Mouse (Mus musculus): ENCODE results near the gene Skp1a. TPM values are rescaled to one million over a fixed set of nuclear protein-coding genes. Genes with fewer than 3 reads are reported as not detected.

Gene Skp1a
- total and polyA plus RNA-seq, 3 experiments: 169 to 1,533 (median 445) TPM

DNA sequence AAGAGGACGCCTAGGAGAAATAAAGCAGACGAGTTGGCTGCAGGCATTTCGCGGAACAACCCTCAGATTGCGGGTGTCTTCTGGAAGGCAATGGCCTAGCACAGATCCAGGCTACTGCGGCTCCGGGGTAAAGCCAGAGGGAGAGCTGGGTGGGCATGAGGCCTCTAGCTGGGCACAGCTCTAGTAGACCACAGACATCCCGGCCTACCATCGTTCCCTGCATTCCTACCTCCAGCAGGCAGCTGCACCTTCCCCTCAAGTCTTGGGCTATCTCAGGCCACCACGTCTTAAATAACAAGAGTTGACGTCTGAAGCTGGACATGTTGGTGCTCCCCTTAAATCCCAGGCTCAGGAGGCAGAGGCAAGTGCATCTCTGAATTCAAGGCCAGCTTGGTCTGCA lies 30.5 kb downstream of the Skp1a start:
- no peak for DNase-seq (ENCODE audit: low read depth, low spot score)
- H3K27me3 ChIP-seq (ENCODE audit: control insufficient read depth in 1 of 2, insufficient read depth in 2 of 2, low read length in 2 of 2): no peaks in the 10 kb centered on the region
- H3K27ac ChIP-seq (ENCODE audit: control insufficient read depth, low read depth, low read length): no peak overlapping the region
- H3K4me1 ChIP-seq (ENCODE audit: control insufficient read depth in 1 of 2, insufficient read depth in 2 of 2, low read length in 2 of 2): peaks cover 3 to 11% of the 10 kb centered on the region in 2 experiments
- H3K79me2 ChIP-seq (ENCODE audit: control insufficient read depth, insufficient read depth, low read length, poor library complexity): no peaks in the 10 kb centered on the region
- no peak overlapping the region for H3K9ac ChIP-seq (ENCODE audit: control insufficient read depth, low read depth, low read length, poor library complexity, severe bottlenecking)
- TF ChIP-seq RAD21 (IDR thresholded peaks at IDR 0.05; ENCODE audit: low read depth, low read length): no peak
- no peak for TF ChIP-seq USF1 (IDR thresholded peaks at IDR 0.05; ENCODE audit: low read depth, low read length)
- no peak overlapping the region for H3K4me3 ChIP-seq (ENCODE audit: control insufficient read depth in 1 of 2, insufficient read depth in 1 of 2, low read depth in 2 of 2, low read length in 2 of 2)
- no peaks in the 10 kb centered on the region; a peak in 1 of 4 replicates for H3K36me3 ChIP-seq (ENCODE audit: control insufficient read depth in 1 of 2, insufficient read depth in 2 of 2, low read length in 2 of 2)
- H3K9me3 ChIP-seq (replicated peaks; ENCODE audit: insufficient read depth, low read length): no peaks in the 10 kb centered on the region

DNA sequence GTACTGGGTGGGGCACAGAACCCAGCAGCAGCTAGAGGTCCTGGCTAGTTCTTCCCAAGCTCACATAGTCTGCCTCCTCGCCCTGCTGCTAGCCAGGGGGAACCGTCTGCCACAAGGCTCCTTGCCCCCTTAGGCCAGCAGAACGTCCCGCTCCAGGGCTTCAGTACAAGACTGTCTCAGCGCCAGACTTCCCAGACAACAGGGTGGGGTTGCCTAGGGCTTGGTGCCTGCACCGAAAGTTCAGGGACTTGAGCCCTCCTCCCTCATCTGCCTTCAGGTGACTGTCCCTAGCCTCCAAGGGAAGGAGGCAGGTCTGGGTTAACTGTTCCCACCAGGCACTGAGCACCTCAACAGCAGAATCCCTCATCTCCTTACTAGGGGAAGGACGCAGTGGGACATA lies 33.1 kb downstream of the Skp1a start:
- Histone ChIP-seq H3K4me1 (ENCODE audit: control insufficient read depth in 1 of 2, insufficient read depth in 2 of 2, low read length in 2 of 2) (peaks cover 3 to 11% of the 10 kb centered on the region in 2 experiments), H3K27me3 (ENCODE audit: control insufficient read depth in 1 of 2, insufficient read depth in 2 of 2, low read length in 2 of 2) (no peaks in the 10 kb centered on the region), H3K9me3 (replicated peaks; ENCODE audit: insufficient read depth, low read length) (no peaks in the 10 kb centered on the region), H3K27ac (ENCODE audit: control insufficient read depth, low read depth, low read length) (no peak overlapping the region), H3K9ac (ENCODE audit: control insufficient read depth, low read depth, low read length, poor library complexity, severe bottlenecking) (no peak overlapping the region), H3K79me2 (ENCODE audit: control insufficient read depth, insufficient read depth, low read length, poor library complexity) (no peaks in the 10 kb centered on the region), H3K36me3 (ENCODE audit: control insufficient read depth in 1 of 2, insufficient read depth in 2 of 2, low read length in 2 of 2) (no peaks in the 10 kb centered on the region; a peak in 1 of 4 replicates), H3K4me3 (ENCODE audit: control insufficient read depth in 1 of 2, insufficient read depth in 1 of 2, low read depth in 2 of 2, low read length in 2 of 2) (no peak overlapping the region)
- TF ChIP-seq ZKSCAN1 (IDR thresholded peaks at IDR 0.05; ENCODE audit: low read depth, low read length) (no peak), TCF12 (IDR thresholded peaks at IDR 0.05; ENCODE audit: low read depth, low read length) (no peak), ZNF384 (IDR thresholded peaks at IDR 0.05; ENCODE audit: low read depth, low read length) (no peak), HCFC1 (IDR thresholded peaks at IDR 0.05; ENCODE audit: low read depth, low read length) (no peak), RCOR1 (IDR thresholded peaks at IDR 0.05; ENCODE audit: low read depth, low read length) (no peak), NRF1 (IDR thresholded peaks at IDR 0.05; ENCODE audit: insufficient read depth, low read depth, low read length, poor library complexity, severe bottlenecking) (no peak), TAL1 (IDR thresholded peaks at IDR 0.05; ENCODE audit: low read length) (no peak)
- no peak for DNase-seq (ENCODE audit: low read depth, low spot score)

DNA sequence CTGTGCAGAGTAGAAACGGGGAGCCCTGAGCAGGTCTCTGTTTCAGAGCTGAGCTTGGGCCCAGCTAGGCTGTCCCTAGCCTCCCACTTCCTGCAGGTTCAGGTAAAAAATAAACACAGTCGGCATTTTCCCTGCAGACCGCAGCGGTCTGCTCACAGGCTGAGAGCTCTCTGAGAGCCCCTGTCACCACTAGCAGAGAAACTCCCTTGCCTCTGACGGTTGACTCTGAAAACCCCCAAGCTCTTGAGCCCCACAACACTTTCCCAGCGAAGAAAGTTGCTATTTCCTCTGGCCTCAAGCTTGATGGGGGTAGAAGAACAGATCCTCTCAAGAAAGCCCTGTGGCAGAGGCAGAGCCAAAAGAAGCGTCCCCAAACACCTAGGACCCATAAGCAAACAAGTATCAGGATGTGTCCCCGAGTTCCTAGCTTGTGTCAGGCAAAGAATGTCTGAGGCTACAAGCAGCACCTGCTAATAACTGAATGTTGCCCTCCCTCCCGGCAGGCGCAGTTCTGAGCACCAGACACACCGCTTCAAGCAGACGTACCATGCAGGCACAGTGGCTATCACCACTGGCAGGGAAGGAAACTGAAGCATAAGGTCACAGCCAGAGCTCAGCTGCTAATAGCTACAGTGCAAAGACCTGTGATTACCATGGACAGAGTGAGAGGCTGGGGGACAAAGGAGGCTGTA lies 34.0 kb downstream of the Skp1a start:
- H3K27ac ChIP-seq (ENCODE audit: control insufficient read depth, low read depth, low read length): no peak overlapping the region
- TF ChIP-seq NELFE (IDR thresholded peaks at IDR 0.05; ENCODE audit: low read depth, low read length): no peak
- TF ChIP-seq POLR2AphosphoS5 (IDR thresholded peaks at IDR 0.05; ENCODE audit: borderline replicate concordance, low read depth, low read length): no peak
- TF ChIP-seq UBTF (IDR thresholded peaks at IDR 0.05; ENCODE audit: borderline replicate concordance, insufficient read depth, low read depth, low read length): no peak
- TF ChIP-seq USF1 (IDR thresholded peaks at IDR 0.05; ENCODE audit: low read depth, low read length): no peak
- TF ChIP-seq ZKSCAN1 (IDR thresholded peaks at IDR 0.05; ENCODE audit: low read depth, low read length): no peak
- no peak for TF ChIP-seq CHD1 (IDR thresholded peaks at IDR 0.05; ENCODE audit: low read depth, low read length)
- no peak overlapping the region for H3K4me3 ChIP-seq (ENCODE audit: control insufficient read depth in 1 of 2, insufficient read depth in 1 of 2, low read depth in 2 of 2, low read length in 2 of 2)
- H3K9ac ChIP-seq (ENCODE audit: control insufficient read depth, low read depth, low read length, poor library complexity, severe bottlenecking): no peak overlapping the region
- H3K36me3 ChIP-seq (ENCODE audit: control insufficient read depth in 1 of 2, insufficient read depth in 2 of 2, low read length in 2 of 2): no peaks in the 10 kb centered on the region; a peak in 1 of 4 replicates
- H3K9me3 ChIP-seq (replicated peaks; ENCODE audit: insufficient read depth, low read length): no peaks in the 10 kb centered on the region
- no peaks in the 10 kb centered on the region for H3K27me3 ChIP-seq (ENCODE audit: control insufficient read depth in 1 of 2, insufficient read depth in 2 of 2, low read length in 2 of 2)
- H3K79me2 ChIP-seq (ENCODE audit: control insufficient read depth, insufficient read depth, low read length, poor library complexity): no peaks in the 10 kb centered on the region
- no peak for DNase-seq (ENCODE audit: low read depth, low spot score)
- peaks cover 3 to 9% of the 10 kb centered on the region in 2 experiments for H3K4me1 ChIP-seq (ENCODE audit: control insufficient read depth in 1 of 2, insufficient read depth in 2 of 2, low read length in 2 of 2)
